Mouse (Mus musculus): Measurements from ENCODE around the gene Zfp592.

The Zfp592 gene

DNA sequence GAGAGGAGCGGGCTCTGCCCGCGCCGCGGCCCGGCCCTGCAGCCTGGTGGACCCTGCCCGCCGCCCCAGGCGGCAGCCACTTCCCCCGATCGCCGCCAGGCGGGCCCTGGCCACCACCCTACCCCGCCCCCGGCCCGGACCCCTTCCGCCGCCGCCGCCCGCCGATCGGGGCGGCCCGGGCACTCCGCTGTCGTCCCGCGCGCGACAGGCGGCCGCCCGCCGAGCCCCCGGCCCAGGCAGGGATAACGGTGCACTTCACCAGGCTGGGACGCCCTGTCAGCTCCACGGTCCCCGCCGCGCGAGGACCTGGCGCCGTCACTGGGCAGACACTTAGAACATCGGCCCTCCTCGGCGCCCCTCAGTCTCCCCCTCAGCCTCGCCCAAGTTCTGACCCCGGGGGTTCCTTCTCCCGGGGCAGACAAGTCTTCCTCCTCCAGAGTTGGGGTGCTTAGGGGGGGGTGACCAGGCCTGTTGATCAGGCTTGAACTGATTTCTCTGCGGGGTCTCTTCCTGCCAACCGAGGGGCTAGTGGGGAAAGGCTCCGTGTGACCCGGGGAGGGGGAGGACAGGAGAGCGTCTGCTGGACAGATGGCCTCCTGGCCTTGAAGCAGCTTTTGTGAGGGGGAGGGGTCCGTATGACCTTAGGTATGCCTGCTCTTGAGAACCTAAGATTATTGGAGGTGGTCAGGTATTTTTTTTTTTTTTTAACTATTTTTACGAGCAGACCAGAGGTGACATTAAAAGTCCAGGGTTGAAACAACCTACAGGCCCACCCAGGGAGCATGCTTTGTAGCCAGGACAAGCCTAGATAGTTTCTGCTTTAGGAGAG, 567 bp downstream of the Zfp592 start:
- in situ Hi-C loops (cut with MseI, MboI): no loop called here

DNA sequence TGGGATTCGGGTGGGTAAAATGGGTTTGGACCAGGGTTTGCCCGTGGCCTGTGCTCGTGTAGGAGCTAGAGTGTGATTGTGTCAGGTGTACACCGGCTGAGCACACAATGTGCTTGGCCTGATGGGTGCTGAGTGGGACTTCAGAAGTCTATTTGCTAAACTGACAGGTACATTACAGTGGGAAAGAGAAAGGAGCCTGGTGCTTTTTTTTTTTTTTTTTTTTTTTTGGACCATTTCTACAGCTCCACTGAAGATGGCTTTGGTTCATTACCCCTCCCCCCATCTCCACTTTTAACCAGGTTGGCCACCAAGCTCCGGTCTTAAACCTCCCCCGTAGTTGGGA, 1.2 kb downstream of the Zfp592 start:
- in situ Hi-C loops (cut with MseI, MboI): no loop called here

- in situ Hi-C loops (cut with MseI, MboI): no loop called here
Measured at GRCm38 (mm10) chr7:80995266-80996146, 2.0 kb downstream of the Zfp592 start.

DNA sequence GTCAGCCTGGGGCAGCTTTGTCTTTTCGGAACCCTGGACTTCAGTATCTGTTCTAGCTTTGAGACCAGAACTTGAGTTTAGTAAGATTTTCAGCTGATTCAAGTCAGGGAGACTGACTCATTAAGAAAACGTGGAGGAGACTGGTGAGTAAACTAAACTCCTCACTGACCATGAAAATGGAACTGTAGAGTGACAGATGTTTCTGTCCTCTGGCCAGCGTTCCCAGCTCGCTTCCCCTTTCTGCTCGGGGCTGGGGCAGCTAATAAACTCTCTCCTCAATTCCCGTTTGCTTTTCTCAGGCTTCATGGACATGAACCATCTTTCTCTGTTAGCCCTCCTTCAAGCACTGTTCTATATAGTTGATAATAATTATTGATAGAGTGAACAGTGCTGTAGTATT, 4.3 kb downstream of the Zfp592 start:
- in situ Hi-C loops (cut with MseI, MboI): no loop called here

GRCm38 (mm10) chr7:80999536-80999935, 6.1 kb downstream of the Zfp592 start:
- in situ Hi-C loops (cut with MseI, MboI): no loop called here

GRCm38 (mm10) chr7:81001844-81002243, 8.4 kb downstream of the Zfp592 start:
- in situ Hi-C loops (cut with MseI, MboI): no loop called here

DNA sequence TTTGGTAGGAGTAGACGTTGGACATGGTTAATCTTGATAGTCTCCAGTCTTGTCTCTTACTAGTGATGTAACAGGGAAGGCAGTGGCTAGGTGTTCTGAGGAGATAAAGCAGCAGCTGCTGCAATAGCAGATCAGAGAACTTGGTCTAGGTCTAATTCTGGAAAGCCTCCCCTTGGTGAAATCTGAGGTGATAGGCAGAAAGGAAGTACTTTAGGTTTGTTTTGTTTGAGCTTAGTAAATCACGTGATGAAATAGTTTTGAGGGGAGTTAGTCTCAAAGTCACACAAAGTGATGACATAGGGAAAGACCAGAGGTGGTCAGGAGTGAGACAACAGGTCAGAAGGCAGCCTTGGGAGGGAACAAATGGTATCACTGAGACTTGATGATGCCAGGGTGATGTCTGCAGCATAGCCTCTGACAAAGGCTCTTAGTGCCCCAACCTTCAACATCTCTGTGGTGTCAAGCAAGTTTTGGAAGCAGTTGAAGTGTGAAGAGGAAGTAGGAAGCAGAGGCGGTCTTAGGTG, 11.1 kb downstream of the Zfp592 start:
- in situ Hi-C loops (cut with MseI, MboI): no loop called here

GRCm38 (mm10) chr7:81005969-81006368, 12.5 kb downstream of the Zfp592 start:
- in situ Hi-C loops (cut with MseI, MboI): no loop called here

- in situ Hi-C loops (cut with MseI, MboI): no loop called here
Measured at GRCm38 (mm10) chr7:81008285-81008684, 14.8 kb downstream of the Zfp592 start.

DNA sequence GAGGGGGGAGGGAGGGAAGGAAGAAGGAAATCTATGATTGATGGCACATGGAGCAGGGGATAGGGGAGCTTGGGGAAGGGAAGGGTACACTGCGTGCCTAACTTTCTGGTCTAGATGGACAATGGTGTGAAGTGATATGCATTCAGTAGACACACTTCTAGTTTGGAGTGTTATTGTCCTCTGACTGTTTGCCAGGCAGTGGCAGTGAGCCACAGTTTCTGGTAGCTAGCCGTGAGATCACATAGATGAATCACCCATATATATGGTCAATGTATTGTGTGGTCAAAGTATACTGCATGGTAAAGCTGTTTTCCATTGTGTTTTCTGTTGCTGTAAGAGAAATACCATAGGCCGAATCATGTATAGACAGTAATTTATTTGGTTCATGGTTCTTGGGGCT, 18.1 kb downstream of the Zfp592 start:
- in situ Hi-C loops (cut with MseI, MboI): no loop called here

DNA sequence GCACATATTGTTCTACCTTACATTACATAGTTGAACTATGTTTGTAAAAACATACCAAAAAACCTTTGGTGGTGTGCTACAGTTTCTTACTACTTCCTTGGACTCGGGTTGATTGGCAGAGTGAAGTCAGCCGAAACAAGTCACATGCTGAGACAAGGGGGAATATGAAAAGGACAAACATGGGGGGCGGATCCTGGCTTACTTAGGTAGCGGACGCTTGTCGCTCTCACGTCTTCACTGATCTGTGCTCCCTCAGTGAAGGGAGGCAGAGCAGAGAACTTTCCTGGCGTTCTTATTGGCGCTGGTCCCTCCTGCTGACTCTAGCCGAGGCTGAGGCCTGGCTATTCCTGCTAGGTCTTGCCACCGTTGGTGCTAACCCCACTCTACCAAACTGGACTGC, 26.8 kb downstream of the Zfp592 start:
- in situ Hi-C loops (cut with MseI, MboI): no loop called here

DNA sequence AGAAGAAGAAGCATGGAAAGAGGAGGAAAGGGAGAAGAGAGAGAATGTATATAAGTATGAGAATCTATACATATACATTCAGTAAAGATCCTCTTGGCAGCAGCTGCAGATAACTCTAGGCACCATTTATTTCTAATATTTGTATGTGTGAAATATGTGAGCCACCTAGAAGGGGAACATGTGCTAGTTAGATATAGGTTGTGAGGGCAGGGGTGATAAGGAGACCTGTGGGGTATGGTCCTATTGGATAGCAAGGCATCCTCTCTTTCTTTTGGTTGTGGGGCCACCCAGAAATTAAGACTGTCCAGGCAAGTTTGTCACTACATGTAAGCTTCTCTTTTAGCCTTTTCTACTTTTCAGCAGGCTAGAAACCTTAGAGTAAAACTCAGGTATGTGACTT, 29.2 kb downstream of the Zfp592 start:
- in situ Hi-C loops (cut with MseI, MboI): no loop called here

GRCm38 (mm10) chr7:81024118-81024517, 30.6 kb downstream of the Zfp592 start:
- in situ Hi-C loops (cut with MseI, MboI): no loop called here

GRCm38 (mm10) chr7:81024651-81025050, 31.2 kb downstream of the Zfp592 start:
- in situ Hi-C loops (cut with MseI, MboI): no loop called here

- in situ Hi-C loops (cut with MseI, MboI): no loop called here
Measured at GRCm38 (mm10) chr7:81025751-81026150, 32.3 kb downstream of the Zfp592 start.

DNA sequence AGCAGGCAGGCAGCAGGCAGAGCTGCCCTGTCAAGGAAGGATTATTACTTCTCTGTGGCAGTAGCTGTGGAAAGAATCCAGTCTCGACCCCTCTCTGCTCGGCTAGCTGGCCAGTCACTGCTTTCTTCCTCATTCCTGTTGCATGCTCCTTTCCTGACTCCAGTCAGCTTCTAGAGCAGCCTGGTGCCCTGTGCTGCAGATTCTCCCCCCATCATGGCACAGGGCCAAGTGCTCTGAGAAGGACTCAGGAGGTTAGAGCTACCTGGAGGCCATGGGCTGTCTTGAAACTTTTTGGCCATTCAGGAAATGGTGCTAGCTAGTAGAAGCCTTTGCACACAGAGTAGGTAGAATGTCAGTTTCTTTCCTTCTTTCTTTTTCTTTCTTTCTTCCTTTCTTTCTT, 46.2 kb downstream of the Zfp592 start:
- in situ Hi-C loops (cut with MseI, MboI): no loop called here

DNA sequence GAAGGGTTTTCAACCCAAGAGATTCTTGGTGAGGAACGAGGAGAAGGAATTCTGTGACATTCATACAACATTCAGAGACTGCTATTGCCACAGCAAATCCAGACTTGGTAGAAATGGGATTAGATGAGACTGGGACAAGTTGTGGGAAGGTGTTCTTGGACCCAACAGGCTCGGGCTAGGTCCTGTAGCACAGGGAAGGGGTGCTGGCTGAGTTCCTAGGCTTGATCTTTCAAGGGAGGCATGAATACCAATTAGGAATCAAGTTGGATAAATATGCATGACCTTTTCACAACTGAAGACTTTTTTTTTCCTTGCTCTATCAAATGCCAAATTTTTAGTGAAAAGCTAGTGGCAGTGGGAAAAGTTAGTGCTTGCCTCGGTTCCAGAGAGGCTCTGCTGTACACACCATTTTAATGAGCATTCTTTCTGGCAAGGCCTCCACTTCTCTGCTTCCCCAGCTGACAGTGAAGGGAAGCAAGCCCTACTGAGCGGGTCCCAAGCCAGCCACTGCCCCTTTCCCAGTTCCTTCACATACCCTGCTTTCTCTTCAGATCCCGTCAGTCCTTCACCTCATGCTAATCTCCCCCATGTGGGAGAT, 49.6 kb downstream of the Zfp592 start:
- in situ Hi-C loops (cut with MseI, MboI): no loop called here

- in situ Hi-C loops (cut with MseI, MboI): no loop called here
Measured at GRCm38 (mm10) chr7:81047847-81048246, 54.4 kb downstream of the Zfp592 start.

DNA sequence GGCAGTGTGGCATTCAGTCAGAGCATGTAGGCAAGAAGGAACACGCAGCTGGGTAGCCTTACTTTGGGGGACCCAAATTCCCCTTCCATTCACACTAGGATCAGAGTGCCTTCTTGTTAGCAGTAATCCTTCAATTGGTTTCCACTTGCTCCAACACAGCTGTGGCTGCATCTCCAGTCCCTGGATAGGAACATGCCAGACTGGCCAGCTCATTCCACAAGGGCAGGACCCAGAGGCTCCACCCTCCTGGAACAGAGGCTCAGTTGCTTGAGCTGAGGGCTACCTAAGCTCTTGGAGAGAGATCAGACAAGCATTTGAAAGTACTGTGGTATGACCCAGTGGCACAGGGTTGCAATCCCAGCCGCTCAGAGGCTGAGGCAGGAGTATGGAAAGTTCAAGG, 55.0 kb downstream of the Zfp592 start:
- in situ Hi-C loops (cut with MseI, MboI): no loop called here

GRCm38 (mm10) chr7:81049966-81050365, 56.5 kb downstream of the Zfp592 start:
- in situ Hi-C loops (cut with MseI, MboI): no loop called here

- in situ Hi-C loops (cut with MseI, MboI): no loop called here
Measured at GRCm38 (mm10) chr7:81055709-81056370, 62.4 kb downstream of the Zfp592 start.

- in situ Hi-C loops (cut with MseI, MboI): no loop called here
Measured at GRCm38 (mm10) chr7:81057471-81057870, 64.0 kb downstream of the Zfp592 start, which contains the start of gene Alpk3. Gene Alpk3, plus strand, starts transcription at chr7:81057600.
